Comparison of ENCODE assay signal across 10 mouse cellular contexts in genomic region chr4:123460595-123461272, GRCm38 (mm10).
DNase-seq lines count a peak whose midpoint lies in the region; ATAC-seq and TF ChIP-seq lines count a peak whose summit lies in the region.
"Had no signal": no experiment of that assay in that cellular context is flagged by ENCODE, and none has a peak within 500 bp of the region (broad histone marks: within the 10 kb centered on the region; RNA-seq: fewer than 3 reads in every experiment).

No protein-coding gene starts in this region.

- peaks cover 6% of the 10 kb centered on the region for H3K4me1 ChIP-seq in heart, adult 2 months (ENCODE audit: control insufficient read depth, insufficient read depth, low read length)
- no peaks in the 10 kb centered on the region for H3K4me1 ChIP-seq in hindbrain, embryonic 16.5 days (ENCODE audit: control insufficient read depth, insufficient read depth, low read depth, low read length)

- peak overlapping the region; percentile 29 for H3K27ac ChIP-seq in heart, adult 2 months
- H3K27ac ChIP-seq in hindbrain, embryonic 16.5 days (ENCODE audit: low read depth, low read length), result no peak overlapping the region

- no peaks in the 10 kb centered on the region for H3K79me2 ChIP-seq in heart, adult 2 months (replicated peaks; ENCODE audit: control insufficient read depth, insufficient read depth, low read length)

- TF ChIP-seq EP300 in heart, adult 2 months (IDR thresholded peaks at IDR 0.05; ENCODE audit: insufficient read depth, low read depth, low read length), result no peak

- TF ChIP-seq CTCF in heart, adult 2 months (IDR thresholded peaks at IDR 0.05), result peak; percentile 65

- peaks cover 32% of the 10 kb centered on the region for H3K36me3 ChIP-seq in heart, adult 2 months (ENCODE audit: control insufficient read depth, insufficient read depth, low read length)
- peaks cover 43% of the 10 kb centered on the region for H3K36me3 ChIP-seq in hindbrain, embryonic 16.5 days (ENCODE audit: control insufficient read depth, insufficient read depth, low read length)

- H3K9ac ChIP-seq in heart, adult 2 months (ENCODE audit: low read depth, low read length), result no peak overlapping the region
- H3K9ac ChIP-seq in hindbrain, embryonic 16.5 days (ENCODE audit: low read depth, low read length), result no peak overlapping the region

- intact Hi-C loops in heart, adult 2 months (cut with DNase I), result no loop called here
- intact Hi-C loops in heart, postnatal 25 days (cut with DNase I), result loop anchor here (10.0 kb wide), 1 partner anchor 204 kb away; no protein-coding TSS in a partner anchor
- intact Hi-C loops in left cerebral cortex, postnatal 10 days (cut with DNase I), result loop anchor here (2.0 to 5.0 kb wide), 2 partner anchors 20 to 37 kb away; no protein-coding TSS in a partner anchor

- H3K9me3 ChIP-seq in hindbrain, embryonic 16.5 days (ENCODE audit: control insufficient read depth, low read length), result no peaks in the 10 kb centered on the region
- H3K9me3 ChIP-seq: megakaryocyte, embryonic 14.5 days had no signal

- H3K4me2 ChIP-seq in hindbrain, embryonic 16.5 days (ENCODE audit: low read length), result no peak overlapping the region

- 57% methylated on average over 8 of the region's 8 CpGs for WGBS in heart, adult 2 months
- 85% methylated on average over 8 of the region's 8 CpGs for WGBS in hindbrain, embryonic 16.5 days

- TF ChIP-seq POLR2A in heart, adult 2 months (IDR thresholded peaks at IDR 0.05; ENCODE audit: insufficient read depth, low read depth, low read length), result no peak

- no peak overlapping the region for H3K4me3 ChIP-seq in heart, adult 2 months
- H3K4me3 ChIP-seq in hindbrain, embryonic 16.5 days (ENCODE audit: low read length), result no peak overlapping the region
- H3K4me3 ChIP-seq: erythroblast, embryonic 14.5 days; megakaryocyte, embryonic 14.5 days had no signal

- no peaks in the 10 kb centered on the region for H3K27me3 ChIP-seq in heart, adult 2 months (ENCODE audit: control insufficient read depth, insufficient read depth, low read length)
- no peaks in the 10 kb centered on the region for H3K27me3 ChIP-seq in hindbrain, embryonic 16.5 days (replicated peaks; ENCODE audit: control insufficient read depth, insufficient read depth, low read length)
- H3K27me3 ChIP-seq: megakaryocyte, embryonic 14.5 days had no signal

- peak in 1 of 2 experiments; percentile 16 for DNase-seq in heart, adult 2 months
- no peak for DNase-seq in heart, postnatal 25 days (ENCODE audit: low spot score)
- peak; percentile 3 for DNase-seq in thymus, postnatal 0 days (ENCODE audit: low spot score)
- DNase-seq in thymus, postnatal 10 days (ENCODE audit: low spot score in 2 of 2), result no peak
- DNase-seq in induced T-regulatory cell, adult 2 months (ENCODE audit: low read depth), result peak; percentile 10
- no peak for DNase-seq in urinary bladder, adult 18-20 months (ENCODE audit: low spot score in 2 of 2)
- no peak for DNase-seq in left cerebral cortex, postnatal 10 days (ENCODE audit: extremely low spot score in 1 of 2, low spot score in 2 of 2)

- no peak for ATAC-seq in hindbrain, embryonic 16.5 days

Comparison
In these comparisons a context has a peak if more than half of its experiments do, and no peak if none do; other contexts are left out.
1. DNase-seq: peak in thymus, postnatal 0 days (single experiment) and induced T-regulatory cell, adult 2 months (single experiment); none in heart, postnatal 25 days (single experiment), thymus, postnatal 10 days (0 of 2), urinary bladder, adult 18-20 months (0 of 2) and left cerebral cortex, postnatal 10 days (0 of 2).